Mouse (Mus musculus) left cerebral cortex, postnatal 10 days (tissue): ENCODE data around the gene Krtap9-5. TPM values are rescaled to one million over a fixed set of nuclear protein-coding genes. Genes with fewer than 3 reads are reported as not detected.

Experiments used
- total RNA-seq, 2 experiments: library from RNA; stranded (reverse); gene quantifications; 2 replicates each; pipeline ENCODE4 v1.2.3; 2021

Gene Krtap9-5
- total RNA-seq, 2 experiments from 2014 or later = not detected

Other genes starting within 250 kb of the Krtap9-5 start
- gene Gm14180, start 214.2 kb upstream of the Krtap9-5 start, total RNA-seq = not detected
- gene Gm11595, start 175.6 kb upstream of the Krtap9-5 start, total RNA-seq = not detected
- gene Krtap4-8, start 167.8 kb upstream of the Krtap9-5 start, total RNA-seq = not detected
- not detected for gene Krtap4-9, start 163.3 kb upstream of the Krtap9-5 start, total RNA-seq
- not detected for gene Gm11596, start 155.0 kb upstream of the Krtap9-5 start, total RNA-seq
- gene Gm11569, start 149.5 kb upstream of the Krtap9-5 start, total RNA-seq = not detected
- not detected for gene Gm11554, start 144.0 kb upstream of the Krtap9-5 start, total RNA-seq
- gene Krtap4-13, start 138.6 kb upstream of the Krtap9-5 start, total RNA-seq = not detected
- not detected for gene Gm11564, start 132.8 kb upstream of the Krtap9-5 start, total RNA-seq
- not detected for gene 2300003K06Rik, start 110.4 kb upstream of the Krtap9-5 start, total RNA-seq
- gene Krtap4-16, start 96.9 kb upstream of the Krtap9-5 start, total RNA-seq = not detected
- gene Gm11568, start 90.6 kb upstream of the Krtap9-5 start, total RNA-seq = not detected
- gene Gm11559, start 84.0 kb upstream of the Krtap9-5 start, total RNA-seq = not detected
- not detected for gene Krtap9-1, start 75.1 kb upstream of the Krtap9-5 start, total RNA-seq
- gene Gm11567, start 69.3 kb upstream of the Krtap9-5 start, total RNA-seq = not detected
- not detected for gene Krtap31-1, start 40.6 kb upstream of the Krtap9-5 start, total RNA-seq
- gene Gm11565, start 33.7 kb upstream of the Krtap9-5 start, total RNA-seq = not detected
- gene Krtap31-2, start 12.2 kb upstream of the Krtap9-5 start, total RNA-seq = not detected
- gene Krtap29-1, start 30.6 kb downstream of the Krtap9-5 start, total RNA-seq = not detected
- gene Krtap16-1, start 38.1 kb downstream of the Krtap9-5 start, total RNA-seq = not detected
- not detected for gene Krtap17-1, start 45.5 kb downstream of the Krtap9-5 start, total RNA-seq
- not detected for gene Krt33a, start 67.7 kb downstream of the Krtap9-5 start, total RNA-seq
- not detected for gene Krt33b, start 81.4 kb downstream of the Krtap9-5 start, total RNA-seq
- not detected for gene Krt34, start 93.1 kb downstream of the Krtap9-5 start, total RNA-seq
- not detected for gene Krt31, start 102.1 kb downstream of the Krtap9-5 start, total RNA-seq
- gene Krt32, start 139.8 kb downstream of the Krtap9-5 start, total RNA-seq = not detected
- gene Krt35, start 147.8 kb downstream of the Krtap9-5 start, total RNA-seq = not detected
- gene Krt36, start 157.2 kb downstream of the Krtap9-5 start, total RNA-seq = not detected
- not detected for gene Krt13, start 173.1 kb downstream of the Krtap9-5 start, total RNA-seq
- gene Krt15, start 187.5 kb downstream of the Krtap9-5 start, total RNA-seq = not detected
- gene Krt19, start 200.2 kb downstream of the Krtap9-5 start, total RNA-seq = 1 to 10 TPM in 1 of 2 experiments, under 1 TPM in 1; 0.73 to 1.1 TPM
- gene Krt9, start 244.8 kb downstream of the Krtap9-5 start, total RNA-seq = 1 to 10 TPM; 1.7 to 2.2 TPM